ENCODE assay signal across 12 mouse cellular contexts in genomic region chr11:72196506-72196905, GRCm38 (mm10). TPM values are rescaled to one million over a fixed set of nuclear protein-coding genes. Genes with fewer than 3 reads are reported as not detected.
DNase-seq lines count a peak whose midpoint lies in the region; ATAC-seq and TF ChIP-seq lines count a peak whose summit lies in the region.
"Had no signal": no experiment of that assay in that cellular context is flagged by ENCODE, and none has a peak within 500 bp of the region (broad histone marks: within the 10 kb centered on the region; RNA-seq: fewer than 3 reads in every experiment).

No protein-coding gene starts in this region.

- H3K27ac ChIP-seq in heart, embryonic 16.5 days (ENCODE audit: low read length), result peak overlapping the region; percentile 64
- peak overlapping the region; percentile 54 for H3K27ac ChIP-seq in lung, embryonic 15.5 days

- no peak for DNase-seq in heart, postnatal 36 days
- no peak for DNase-seq in lung, postnatal 4 days
- peak; percentile 5 for DNase-seq in NIH3T3 (ENCODE audit: low read depth)
- no peak for DNase-seq in frontal cortex, postnatal 36 days (ENCODE audit: low spot score in 2 of 2)
- no peak for DNase-seq in embryo, embryonic 10.5 days (ENCODE audit: low spot score)
- DNase-seq: cerebellum, adult 9-11 months; gastrocnemius, postnatal 36 days; kidney, adult 9 months had no signal

- no peaks in the 10 kb centered on the region for H3K27me3 ChIP-seq in heart, embryonic 16.5 days (ENCODE audit: control insufficient read depth, insufficient read depth, low read length)
- no peaks in the 10 kb centered on the region for H3K27me3 ChIP-seq in lung, embryonic 15.5 days
- no peaks in the 10 kb centered on the region for H3K27me3 ChIP-seq in myocyte (ENCODE audit: control insufficient read depth, insufficient read depth, insufficient read length)
- H3K27me3 ChIP-seq: Patski had no signal

- H3K79me2 ChIP-seq in myocyte (ENCODE audit: control insufficient read depth, insufficient read depth), result no peaks in the 10 kb centered on the region

- H3K4me2 ChIP-seq in heart, embryonic 16.5 days (ENCODE audit: low read depth, low read length), result no peak overlapping the region
- no peak overlapping the region for H3K4me2 ChIP-seq in lung, embryonic 15.5 days
- peak overlapping the region; percentile 14 for H3K4me2 ChIP-seq in myocyte (ENCODE audit: low read depth)

- H3ac ChIP-seq in myocyte (ENCODE audit: control insufficient read depth, insufficient read length), result no peak overlapping the region

- intact Hi-C loops in heart, postnatal 36 days (cut with DNase I), result no loop called here

- H3K36me3 ChIP-seq in heart, embryonic 16.5 days (ENCODE audit: control insufficient read depth, insufficient read depth), result peaks cover 9% of the 10 kb centered on the region
- H3K36me3 ChIP-seq in lung, embryonic 15.5 days, result peaks cover 20% of the 10 kb centered on the region
- peaks cover 30% of the 10 kb centered on the region for H3K36me3 ChIP-seq in myocyte (ENCODE audit: control insufficient read depth, insufficient read depth)

- H3K9me3 ChIP-seq in heart, embryonic 16.5 days (replicated peaks; ENCODE audit: control insufficient read depth, low read length), result no peaks in the 10 kb centered on the region
- no peaks in the 10 kb centered on the region for H3K9me3 ChIP-seq in lung, embryonic 15.5 days

- 0 out of 2 replicates have a peak, but pooled peaks cover 4% of the 10 kb centered on the region for H3K4me1 ChIP-seq in heart, embryonic 16.5 days (ENCODE audit: control insufficient read depth, insufficient read depth, low read length)
- no peaks in the 10 kb centered on the region for H3K4me1 ChIP-seq in lung, embryonic 15.5 days

- no peak for TF ChIP-seq POLR2A in myocyte (IDR thresholded peaks at IDR 0.05; ENCODE audit: insufficient read length, low read depth)

- ATAC-seq in heart, embryonic 16.5 days (replicated peaks; ENCODE audit: extremely low read depth, insufficient read depth, low FRiP score), result no peak
- no peak for ATAC-seq in lung, embryonic 15.5 days (ENCODE audit: borderline replicate concordance, extremely low read depth, low FRiP score, low TSS enrichment)
- ATAC-seq: Patski had no signal

- no peak overlapping the region for H3K4me3 ChIP-seq in heart, embryonic 16.5 days (ENCODE audit: low read length)
- H3K4me3 ChIP-seq in lung, embryonic 15.5 days, result no peak overlapping the region
- H3K4me3 ChIP-seq in myocyte, result no peak overlapping the region

- no peak overlapping the region for H3K9ac ChIP-seq in heart, embryonic 16.5 days (ENCODE audit: low read length)
- no peak overlapping the region for H3K9ac ChIP-seq in lung, embryonic 15.5 days

- 75% methylated on average over 8 of the region's 8 CpGs for WGBS in heart, embryonic 16.5 days
- 79% methylated on average over 8 of the region's 8 CpGs for WGBS in lung, embryonic 15.5 days

TF ChIP-seq in myocyte, 11 proteins besides CTCF, POLR2A, EP300 and RAD21:
- TF ChIP-seq MYOG (IDR thresholded peaks at IDR 0.05; ENCODE audit: control insufficient read depth in 1 of 3, insufficient read depth in 1 of 3, insufficient read length in 2 of 3, low read depth in 2 of 3) (no peak), USF1 (IDR thresholded peaks at IDR 0.05; ENCODE audit: low read depth) (no peak), POLR2AphosphoS2 (IDR thresholded peaks at IDR 0.05; ENCODE audit: insufficient read length, low read depth) (no peak)

RNA-seq across cellular contexts. Expression of gene Gm43951, which starts 10.1 kb away (rescaled TPM):
- polyA plus RNA-seq in heart, embryonic 16.5 days (2015; fragmentation: Nextera tagmentation; extraction: Ambion mirVana), result 0.07 and 0.11 TPM in 2 replicates
- under 1 TPM; 0.31 to 0.33 TPM for total RNA-seq in heart, postnatal 36 days (2021)
- 0.26 and 0.44 TPM in 2 replicates for polyA plus RNA-seq in lung, embryonic 15.5 days (2015; fragmentation: Nextera tagmentation; extraction: Ambion mirVana)
- polyA plus RNA-seq in myocyte (2012; fragmentation: generic; extraction: Trizol), result 0.10 TPM

RNA-seq across cellular contexts. Expression of gene 4933427D14Rik, which starts 10.8 kb away (rescaled TPM):
- polyA plus RNA-seq in heart, embryonic 16.5 days (2015; fragmentation: Nextera tagmentation; extraction: Ambion mirVana), result 7.5 and 9.2 TPM in 2 replicates
- total RNA-seq in heart, postnatal 36 days (2021), result 1 to 10 TPM; 3.1 to 4.2 TPM
- polyA plus RNA-seq in lung, embryonic 15.5 days (2015; fragmentation: Nextera tagmentation; extraction: Ambion mirVana), result 18.8 and 19.0 TPM in 2 replicates
- polyA plus RNA-seq in myocyte (2012; fragmentation: generic; extraction: Trizol), result 2.8 TPM

RNA-seq across cellular contexts. Expression of gene Txndc17, which starts 10.8 kb away (rescaled TPM):
- polyA plus RNA-seq in heart, embryonic 16.5 days (2015; fragmentation: Nextera tagmentation; extraction: Ambion mirVana), result 149 and 160 TPM in 2 replicates
- total RNA-seq in heart, postnatal 36 days (2021), result 10 to 100 TPM; 44.3 to 46.0 TPM
- polyA plus RNA-seq in lung, embryonic 15.5 days (2015; fragmentation: Nextera tagmentation; extraction: Ambion mirVana), result 184 and 186 TPM in 2 replicates
- 110 TPM for polyA plus RNA-seq in myocyte (2012; fragmentation: generic; extraction: Trizol)

RNA-seq across cellular contexts. Expression of gene Med31, which starts 18.9 kb away (rescaled TPM):
- 29.5 and 30.8 TPM in 2 replicates for polyA plus RNA-seq in heart, embryonic 16.5 days (2015; fragmentation: Nextera tagmentation; extraction: Ambion mirVana)
- total RNA-seq in heart, postnatal 36 days (2021), result 10 to 100 TPM; 10.2 to 11.8 TPM
- polyA plus RNA-seq in lung, embryonic 15.5 days (2015; fragmentation: Nextera tagmentation; extraction: Ambion mirVana), result 45.5 and 46.9 TPM in 2 replicates
- polyA plus RNA-seq in myocyte (2012; fragmentation: generic; extraction: Trizol), result 20.1 TPM
